Mouse (Mus musculus) common myeloid progenitor, adult 5-6 weeks (primary cell): Measurements from ENCODE around the gene Erbb3. TPM values are rescaled to one million over a fixed set of nuclear protein-coding genes. Genes with fewer than 3 reads are reported as not detected.

Source experiments
- ATAC-seq: replicated peaks from 2 replicates; pipeline ENCODE4 v1.8.0; 2016; ENCODE audit warnings: low read depth, mild to moderate bottlenecking, moderate TSS enrichment, inconsistent platforms; ENCODE audit not compliant: poor library complexity, severe bottlenecking
- total RNA-seq: library from RNA; stranded (forward); fragments of 200-1000, 187-1606 nt; gene quantifications from 2 replicates; pipeline ENCODE4 v1.2.3, GENCODE M21; 2017

Erbb3 gene
- total RNA-seq, 1 experiment from 2014 or later, result 1.8 TPM

DNA sequence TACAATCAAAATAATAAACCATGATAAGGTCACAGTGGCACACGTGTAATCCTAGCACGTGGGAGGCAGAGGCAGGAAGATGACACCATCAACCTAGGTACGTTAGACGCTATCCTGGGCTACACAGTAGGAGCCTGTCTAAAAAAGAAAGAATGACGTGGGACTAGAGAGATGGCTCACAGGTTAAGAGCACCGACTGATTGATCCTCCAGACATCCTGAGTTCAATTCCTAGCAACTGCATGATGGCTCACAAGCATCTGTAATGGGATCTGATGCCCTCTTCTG is 23.6 kb upstream of the Erbb3 start:
- ATAC-seq, result peak; percentile 20; the same call in 1 of the 2 replicates

DNA sequence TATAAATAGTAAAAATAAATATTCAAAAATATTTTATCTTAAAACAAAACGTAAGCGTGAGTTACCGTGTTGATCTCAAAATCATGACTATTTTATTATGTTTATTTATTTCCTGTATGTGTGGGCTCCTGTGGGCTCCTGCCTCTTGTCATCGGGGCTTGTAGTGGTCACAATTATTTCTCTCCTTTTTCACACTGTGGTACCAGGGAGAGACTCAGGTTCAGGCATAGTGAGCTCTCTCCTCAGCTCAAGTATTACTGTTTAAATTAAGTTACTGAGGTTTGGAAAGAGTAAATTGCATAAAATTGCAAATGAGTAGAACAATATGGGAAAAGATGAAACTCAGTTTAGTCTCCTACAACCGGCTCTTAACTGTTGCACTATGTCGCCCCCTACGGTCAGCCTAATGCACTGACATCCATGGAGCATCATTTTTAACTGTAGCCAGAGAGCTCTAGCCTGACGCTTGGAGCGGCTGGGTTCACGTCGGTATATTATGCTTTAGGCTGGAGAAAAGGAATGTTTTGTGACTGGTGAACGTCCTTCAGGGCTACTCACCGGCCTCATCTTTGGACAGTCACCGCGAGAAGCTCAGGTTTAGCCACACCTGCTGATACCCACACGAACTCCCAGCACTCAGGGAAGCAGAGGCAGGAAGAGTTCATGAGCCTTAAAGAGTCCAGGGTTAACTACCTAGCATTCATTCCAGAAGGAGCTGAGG is 23.1 kb upstream of the Erbb3 start:
- ATAC-seq, result peak; percentile 97

- no peak for ATAC-seq
Observed at GRCm38 (mm10) chr10:128606483-128606882, 17.0 kb upstream of the Erbb3 start.

DNA sequence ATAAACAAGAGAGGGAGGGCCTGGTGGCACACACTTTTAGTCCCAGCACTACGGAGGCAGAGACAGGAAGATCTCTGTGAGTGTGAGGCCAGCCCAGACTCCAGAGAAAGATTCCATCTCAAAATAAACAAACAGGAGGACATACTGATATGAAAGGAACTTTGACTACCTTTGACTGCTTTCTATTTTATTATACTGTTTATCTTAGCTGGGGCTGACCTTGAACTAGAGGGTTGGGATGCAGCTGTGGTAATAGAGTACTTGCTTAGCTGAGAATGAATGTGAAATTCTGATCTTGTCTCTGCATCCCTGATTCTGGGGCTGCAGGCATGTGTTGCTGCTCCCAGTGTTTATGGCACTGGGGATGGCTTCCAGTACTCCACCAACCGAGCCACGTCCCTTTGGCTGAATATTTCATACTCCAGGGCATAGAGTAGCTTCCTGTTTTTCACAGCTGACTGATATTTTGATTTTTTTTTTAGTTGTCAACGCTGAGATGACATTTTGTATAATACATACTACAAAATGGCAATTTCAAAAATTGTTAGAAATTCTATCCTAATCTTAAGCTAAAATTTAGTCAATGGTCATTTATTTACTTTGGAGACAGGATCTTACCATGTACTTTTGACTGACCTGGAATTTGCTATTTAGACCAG is 13.1 kb upstream of the Erbb3 start:
- 0 out of 2 replicates have a peak, but pooled peaks have one; percentile 25 for ATAC-seq

DNA sequence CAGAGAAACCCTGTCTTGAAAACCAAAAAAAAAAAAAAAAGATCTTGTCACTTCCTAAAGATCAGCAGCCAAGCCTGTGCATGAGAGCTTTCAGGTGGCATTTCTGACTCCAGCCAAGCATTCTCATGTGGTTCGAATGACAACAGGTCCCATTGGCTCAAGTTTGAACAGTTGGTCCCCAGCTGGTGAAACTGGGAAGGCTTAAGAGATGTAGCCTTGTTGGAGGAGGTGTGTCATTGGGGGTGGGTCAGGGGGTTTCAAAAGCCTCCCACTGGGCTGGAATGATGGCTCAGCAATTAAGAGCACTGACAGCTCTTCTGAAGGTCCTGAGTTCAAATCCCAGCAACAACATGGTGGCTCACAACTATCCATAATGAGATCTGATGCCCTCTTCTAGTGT is 12.0 kb upstream of the Erbb3 start:
- ATAC-seq, result no peak

- no peak for ATAC-seq
Observed at GRCm38 (mm10) chr10:128598476-128598875, 9.0 kb upstream of the Erbb3 start.

DNA sequence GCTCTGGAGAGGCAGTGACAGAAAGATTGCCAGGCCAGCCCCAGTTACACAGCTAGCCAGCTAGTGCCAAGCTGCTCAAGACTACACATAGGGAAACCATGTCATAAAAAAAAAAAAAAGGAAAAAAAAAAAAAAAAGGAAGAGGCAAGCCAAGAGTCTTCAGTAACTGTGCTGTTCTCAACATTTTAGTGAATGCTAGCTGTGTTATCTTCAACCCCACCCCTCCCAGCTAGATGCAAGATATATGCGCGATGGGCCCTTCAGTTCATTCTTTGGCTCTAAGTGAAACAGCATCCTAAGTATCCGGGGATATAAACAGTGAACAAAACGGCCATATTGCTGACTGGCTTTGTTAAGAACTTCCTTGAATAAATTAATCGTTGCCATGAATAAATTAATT is 3.3 kb upstream of the Erbb3 start:
- no peak for ATAC-seq

GRCm38 (mm10) chr10:128591436-128591835 is 2.0 kb upstream of the Erbb3 start:
- no peak for ATAC-seq

GRCm38 (mm10) chr10:128590193-128590690 is 790 bp upstream of the Erbb3 start:
- peak; percentile 53 for ATAC-seq

DNA sequence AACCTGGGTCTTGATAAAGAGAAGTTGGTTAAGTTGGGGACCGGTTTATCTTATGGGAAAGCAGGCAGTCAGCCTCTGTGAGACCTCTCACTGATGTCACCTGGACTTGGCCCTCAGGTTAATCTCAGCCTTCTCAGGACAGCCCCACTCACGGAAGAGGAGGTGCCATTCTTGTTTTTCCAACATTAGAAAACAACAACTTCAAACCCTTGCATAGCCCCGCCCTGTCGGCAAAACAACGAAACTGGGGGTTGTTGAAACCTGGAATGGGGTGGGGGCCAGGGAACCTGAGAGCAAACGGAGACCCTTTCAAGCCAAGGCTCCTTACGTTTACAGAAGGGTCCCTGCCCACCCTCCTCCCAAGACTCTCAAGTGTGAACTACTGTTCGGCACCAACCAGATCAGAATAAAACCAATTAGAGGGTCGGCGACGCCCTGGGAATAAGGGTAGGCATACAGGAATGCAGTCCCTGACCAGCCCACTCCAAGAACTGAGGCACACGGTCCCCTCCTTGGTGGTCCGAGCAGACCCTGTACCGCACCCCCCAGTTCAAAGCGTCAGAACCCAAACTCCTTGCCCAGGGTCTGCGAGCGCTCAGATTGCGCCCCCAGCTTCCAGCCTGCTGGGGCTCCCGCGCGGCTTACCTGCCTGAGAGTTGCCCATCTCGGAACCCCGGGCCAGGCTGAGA is 533 bp downstream of the Erbb3 start:
- no peak; the same call in 1 of the 2 replicates for ATAC-seq

- no peak for ATAC-seq
Observed at GRCm38 (mm10) chr10:128588136-128588535, 1.3 kb downstream of the Erbb3 start.

GRCm38 (mm10) chr10:128587697-128588096 is 1.8 kb downstream of the Erbb3 start:
- ATAC-seq, result no peak

GRCm38 (mm10) chr10:128587120-128587519 is 2.3 kb downstream of the Erbb3 start:
- ATAC-seq, result no peak

DNA sequence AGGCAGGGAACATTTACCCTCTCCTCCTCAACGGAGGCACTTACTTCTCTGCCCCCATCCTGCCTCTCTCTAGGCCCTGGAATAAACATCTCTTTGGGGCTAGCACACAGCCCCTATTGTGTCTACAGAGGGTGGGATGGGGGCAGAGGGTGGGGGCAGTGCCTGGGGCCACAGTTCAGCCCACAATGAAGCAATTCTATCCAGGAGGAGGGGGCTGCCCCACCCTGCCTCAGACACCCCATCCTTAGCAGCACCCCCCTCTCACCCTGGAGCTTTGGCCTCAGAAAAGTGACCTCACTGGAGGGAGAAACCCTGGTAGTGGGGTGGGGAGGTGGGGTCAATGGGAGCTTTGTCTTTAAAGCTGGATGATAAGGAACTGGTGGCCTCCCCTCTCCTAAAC is 2.9 kb downstream of the Erbb3 start:
- ATAC-seq, result no peak

- ATAC-seq, result no peak
Observed at GRCm38 (mm10) chr10:128584386-128584785, 5.1 kb downstream of the Erbb3 start.

DNA sequence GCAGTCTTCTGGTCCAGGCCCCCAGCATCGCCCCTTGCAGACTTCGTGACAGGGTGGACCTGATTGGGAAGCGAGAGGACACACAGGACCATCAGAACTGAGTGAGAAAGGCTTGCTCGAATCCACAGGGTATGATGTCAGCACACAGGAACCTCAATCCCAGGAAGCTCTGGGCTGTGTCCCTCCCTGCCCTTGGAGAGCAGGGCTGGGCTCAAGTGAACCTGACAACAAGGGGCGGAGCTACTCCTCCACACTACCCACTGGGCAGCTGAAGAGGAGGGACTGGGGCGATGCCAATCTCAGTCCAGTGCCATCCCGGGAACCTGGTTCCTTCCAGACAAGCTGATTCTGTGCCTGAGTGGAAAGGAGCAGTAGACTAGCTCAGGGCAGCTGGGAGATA is 5.8 kb downstream of the Erbb3 start:
- ATAC-seq, result no peak; the same call in 1 of the 2 replicates

DNA sequence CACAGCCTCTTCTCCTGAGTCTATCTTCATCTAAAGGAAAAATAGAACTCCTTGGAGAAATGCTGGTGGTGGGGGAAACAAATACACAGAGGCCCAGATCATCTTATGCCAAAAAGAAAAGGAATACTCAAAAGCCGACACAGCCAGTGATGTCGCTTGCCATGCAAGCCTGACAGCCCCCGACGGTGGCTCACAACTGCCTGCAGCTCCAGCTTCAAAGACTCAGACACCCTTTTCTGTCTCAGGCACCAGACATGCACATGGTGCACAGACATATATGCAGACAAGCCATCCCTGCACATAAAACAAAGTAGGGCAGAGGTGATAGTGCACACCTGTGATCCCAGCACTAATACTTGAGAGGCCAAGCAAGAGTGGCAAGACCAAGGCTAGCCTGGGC is 9.7 kb downstream of the Erbb3 start:
- ATAC-seq, result no peak

DNA sequence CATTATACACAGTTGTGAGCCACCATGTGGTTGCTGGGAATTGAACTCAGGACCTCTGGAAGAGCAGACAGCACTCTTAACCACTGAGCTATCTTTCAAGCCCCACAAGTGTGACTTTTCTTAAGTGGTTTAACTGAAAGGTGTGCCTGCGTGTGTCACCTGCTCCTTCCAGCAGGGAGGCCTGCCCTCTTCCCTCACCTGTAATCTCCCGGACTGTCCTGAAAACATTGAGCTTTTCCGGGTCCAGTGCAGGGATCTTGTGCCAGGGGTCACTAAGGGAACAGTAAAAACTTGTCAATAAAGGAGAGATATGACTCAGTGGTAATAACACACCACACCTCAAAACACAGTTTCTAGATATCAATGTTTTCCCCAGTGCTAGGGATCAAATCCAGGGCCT is 10.2 kb downstream of the Erbb3 start:
- no peak for ATAC-seq

DNA sequence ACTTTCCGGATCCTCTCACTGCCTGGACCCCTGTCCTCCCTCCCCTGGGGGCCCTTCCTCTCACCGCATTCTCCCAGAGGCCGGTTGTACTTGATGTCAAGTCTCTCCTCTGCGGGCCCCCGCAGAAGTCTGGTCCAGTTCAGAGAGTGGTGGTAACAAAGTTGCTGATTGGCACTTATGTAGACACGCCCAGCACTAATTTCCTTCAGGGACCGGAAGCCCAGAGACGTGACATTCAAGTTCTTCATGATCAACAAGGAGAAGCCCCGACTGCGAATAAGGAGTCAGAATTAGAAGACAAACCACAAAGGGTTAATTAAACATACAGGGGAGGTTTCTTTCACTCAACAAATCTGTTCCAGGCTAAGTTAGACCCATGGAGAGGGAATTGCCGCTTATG is 11.1 kb downstream of the Erbb3 start:
- peak; percentile 70 for ATAC-seq

- ATAC-seq, result peak; percentile 62; the same call in 1 of the 2 replicates
Observed at GRCm38 (mm10) chr10:128575063-128575462, 14.4 kb downstream of the Erbb3 start.
